Mouse (Mus musculus) lung, postnatal 36 days (tissue): Measurements from ENCODE around the gene Ltc4s.

Source experiments
- DNase-seq: peaks from one replicate; pipeline ENCODE4 v3.0.0; 2022; ENCODE audit warnings: mixed read lengths

Ltc4s gene

DNA sequence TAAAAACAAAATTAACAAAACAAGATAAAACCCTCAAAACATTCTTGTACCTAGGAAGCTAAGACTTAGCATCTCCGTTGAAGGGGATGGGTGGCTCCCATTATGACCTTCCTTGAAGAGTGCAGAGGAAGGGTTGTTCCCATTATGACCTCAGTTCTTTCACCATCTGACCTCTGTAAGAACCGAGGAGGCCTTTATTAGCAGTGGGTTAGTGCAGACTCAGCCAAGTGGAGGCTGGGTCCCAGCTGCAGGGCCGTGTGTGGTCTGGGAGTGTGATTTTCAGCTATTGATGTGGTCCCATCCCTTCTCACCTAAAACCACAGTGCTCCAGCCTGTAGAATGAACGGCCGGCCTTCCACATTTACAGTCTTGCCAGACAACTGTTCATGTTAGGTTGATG lies 6.9 kb upstream of the Ltc4s start:
- peak; percentile 52 for DNase-seq

DNA sequence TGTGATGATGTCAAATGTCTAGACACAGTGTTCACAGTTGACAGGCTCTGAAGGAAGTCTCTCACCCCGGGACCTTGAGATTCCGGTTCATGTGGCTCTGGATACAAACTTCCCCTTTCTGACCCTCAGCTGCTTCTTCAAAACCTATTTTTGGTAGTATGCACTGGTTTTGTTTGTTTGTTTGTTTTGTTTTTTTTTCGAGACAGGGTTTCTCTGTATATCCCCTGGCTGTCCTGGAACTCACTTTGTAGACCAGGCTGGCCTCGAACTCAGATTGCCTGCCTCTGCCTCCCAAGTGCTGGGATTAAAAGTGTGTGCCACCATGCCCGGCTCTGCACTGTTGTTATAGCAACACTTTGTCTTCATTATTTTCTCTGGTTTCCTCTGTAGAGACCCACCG lies 5.5 kb upstream of the Ltc4s start:
- no peak for DNase-seq

GRCm38 (mm10) chr11:50240235-50240911 lies 2.0 kb upstream of the Ltc4s start:
- no peak for DNase-seq

- DNase-seq = no peak
Observed at GRCm38 (mm10) chr11:50238821-50239791, 690 bp upstream of the Ltc4s start.

- no peak for DNase-seq
Observed at GRCm38 (mm10) chr11:50236937-50237835, 1.2 kb downstream of the Ltc4s start.

DNA sequence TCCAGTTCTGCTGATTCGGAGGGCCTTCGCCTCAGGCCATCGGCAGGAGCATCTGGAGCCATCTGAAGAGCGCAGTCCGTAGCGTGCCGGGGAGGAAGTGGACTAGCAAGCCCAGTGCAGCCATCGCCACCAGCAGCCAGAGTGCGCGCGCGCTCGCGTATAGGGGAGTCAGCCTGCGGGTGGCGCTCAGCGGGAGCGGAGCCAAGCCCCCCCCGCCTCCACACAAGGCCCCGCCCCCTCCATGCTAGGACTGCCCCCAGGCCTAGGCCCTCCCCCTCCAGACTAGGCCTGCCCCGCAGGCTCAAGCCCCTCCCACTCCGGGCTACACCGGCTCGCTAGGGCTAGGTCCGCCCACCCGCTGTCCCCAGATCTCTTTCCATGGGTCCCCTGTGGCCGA lies 1.9 kb downstream of the Ltc4s start:
- peak; percentile 92 for DNase-seq

DNA sequence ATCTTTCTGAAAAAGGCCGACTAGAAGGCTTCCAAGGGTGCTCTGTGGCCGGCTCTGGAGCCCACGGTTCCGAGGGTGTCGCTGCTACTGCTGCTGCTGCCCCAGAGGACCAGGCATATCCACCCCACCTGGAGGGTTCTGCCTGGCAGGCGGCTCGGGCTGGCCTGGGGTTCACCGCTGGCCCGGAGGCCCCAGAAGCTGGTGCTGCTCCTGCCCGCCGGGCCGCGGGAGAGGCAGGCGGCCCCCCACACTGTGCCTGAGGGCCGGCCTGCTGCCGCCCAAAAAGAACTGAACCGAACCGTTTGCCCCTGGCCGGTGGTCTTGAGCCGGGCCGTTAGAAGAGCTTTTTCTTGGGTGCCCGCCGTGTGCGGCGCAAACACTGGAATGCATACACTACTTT lies 3.8 kb downstream of the Ltc4s start:
- no peak for DNase-seq

DNA sequence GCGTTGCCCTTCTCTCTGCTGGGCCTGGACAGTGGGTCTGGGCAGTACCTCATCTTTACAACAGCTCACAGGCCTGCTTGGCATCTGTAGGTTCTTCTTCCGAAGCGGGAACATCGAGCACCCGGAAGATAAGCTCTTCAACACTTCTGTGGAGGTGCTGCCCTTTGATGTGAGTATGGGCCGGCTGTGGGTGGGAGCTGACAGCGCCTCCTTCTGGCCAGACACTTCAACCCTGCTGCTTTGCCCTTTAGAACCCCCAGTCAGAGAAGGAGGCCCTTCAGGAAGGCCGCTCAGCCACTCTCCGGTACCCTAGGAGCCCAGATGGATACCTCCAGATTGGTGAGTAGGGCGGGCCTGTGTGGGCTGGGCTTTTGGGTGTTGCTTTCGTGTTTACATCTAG lies 4.4 kb downstream of the Ltc4s start:
- DNase-seq = no peak

- no peak for DNase-seq
Observed at GRCm38 (mm10) chr11:50233022-50233421, 5.4 kb downstream of the Ltc4s start.

DNA sequence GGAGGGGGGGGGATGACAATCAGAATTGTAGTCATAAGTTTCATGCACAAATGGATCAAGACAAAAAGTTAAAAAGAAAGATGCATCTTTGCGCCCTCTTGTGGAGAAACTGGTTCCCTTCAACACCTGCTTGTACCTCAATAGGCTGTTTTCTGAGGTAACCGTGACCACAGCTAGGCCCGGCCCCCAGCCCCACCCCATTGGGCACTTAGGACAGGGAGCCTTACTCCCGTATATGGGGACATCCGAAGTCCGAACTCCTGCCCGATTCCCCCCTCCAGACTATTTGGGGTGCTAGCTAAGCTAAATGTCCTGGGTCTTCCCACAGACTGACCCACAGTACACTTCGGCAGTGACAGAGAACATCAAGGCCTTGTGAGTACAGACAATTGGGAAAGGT lies 7.0 kb downstream of the Ltc4s start:
- DNase-seq = peak; percentile 91

DNA sequence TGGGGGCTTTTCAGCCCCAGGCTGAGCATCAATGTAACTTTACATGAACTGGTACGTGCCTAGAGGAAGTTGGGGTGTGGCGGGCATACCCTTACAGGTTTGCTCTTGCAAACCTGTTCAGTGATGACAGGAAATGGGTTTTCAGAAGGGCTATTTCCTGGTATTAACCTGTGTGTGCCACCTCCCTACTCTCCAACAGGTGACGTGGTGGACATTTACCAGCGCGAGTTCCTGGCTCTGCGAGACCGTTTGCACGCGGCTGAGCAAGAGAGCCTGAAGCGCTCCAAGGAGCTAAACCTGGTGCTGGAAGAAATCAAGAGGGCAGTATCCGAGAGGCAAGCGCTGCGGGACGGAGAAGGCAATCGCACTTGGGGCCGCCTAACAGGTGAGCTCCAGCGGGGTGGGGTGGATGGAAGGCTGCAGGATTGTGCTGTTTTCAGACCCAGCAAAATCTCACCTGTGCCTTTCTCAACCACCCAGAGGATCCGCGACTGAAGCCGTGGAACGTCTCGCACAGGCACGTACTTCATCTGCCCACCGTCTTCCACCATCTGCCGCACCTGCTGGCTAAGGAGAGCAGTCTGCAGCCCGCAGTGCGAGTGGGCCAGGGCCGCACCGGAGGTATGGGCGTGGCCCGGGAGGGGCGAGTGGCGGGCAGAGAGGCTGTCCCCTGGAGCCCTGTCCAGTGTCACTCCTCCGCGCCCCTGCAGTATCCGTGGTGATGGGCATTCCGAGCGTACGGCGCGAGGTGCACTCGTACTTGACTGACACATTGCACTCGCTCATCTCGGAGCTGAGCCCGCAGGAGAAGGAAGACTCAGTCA lies 7.7 kb downstream of the Ltc4s start:
- no peak for DNase-seq

DNA sequence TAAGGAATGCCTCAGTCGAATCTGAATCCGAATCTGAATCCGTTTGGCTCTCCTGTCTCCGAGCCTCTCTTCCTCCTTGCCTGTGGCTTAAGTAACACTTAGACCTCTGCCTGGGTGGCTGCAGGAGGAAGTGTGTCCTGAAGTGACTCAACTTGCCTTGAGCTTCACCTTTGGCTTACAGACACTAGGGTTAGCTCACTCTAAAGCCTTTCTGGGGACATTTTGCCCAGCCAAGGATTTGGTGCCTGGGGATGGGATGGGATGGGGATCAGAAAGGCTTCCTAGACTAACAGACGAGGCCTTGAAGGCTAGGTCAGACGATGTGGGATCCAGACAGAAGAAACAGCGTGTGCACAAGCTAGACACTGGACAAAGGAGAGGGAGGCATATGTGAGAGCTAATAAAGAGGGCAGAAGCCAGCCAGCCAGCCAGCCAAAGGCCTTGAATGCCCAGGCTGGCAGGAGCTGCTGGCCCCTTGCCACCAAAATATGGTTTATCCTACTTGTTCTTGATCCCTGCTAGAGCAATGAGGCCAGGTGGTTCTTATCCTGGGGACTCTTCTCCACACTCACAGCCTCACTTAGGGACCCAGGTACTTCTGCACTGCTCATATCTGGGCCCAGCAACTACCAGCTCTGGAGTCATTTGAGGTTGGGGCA lies 9.0 kb downstream of the Ltc4s start:
- DNase-seq = no peak

DNA sequence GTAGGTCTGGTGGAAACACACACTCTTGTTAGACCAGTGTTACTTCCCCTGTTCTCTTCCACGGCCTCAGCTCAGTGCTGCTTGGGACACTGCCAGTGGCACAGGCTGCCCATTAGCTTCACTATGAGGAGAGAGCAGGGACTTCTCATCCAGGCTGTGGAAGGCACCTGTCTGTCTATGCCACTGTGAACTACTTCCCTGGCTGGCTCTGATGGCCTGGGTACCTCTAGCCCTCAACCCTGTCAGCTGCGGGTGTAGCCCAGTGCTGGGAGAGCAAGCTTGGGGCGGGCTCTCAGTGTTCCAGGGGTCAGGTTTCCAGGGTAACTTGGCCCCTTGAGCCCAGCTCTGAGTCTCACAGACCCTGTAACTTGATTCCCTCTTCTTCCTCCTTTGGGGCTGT lies 9.6 kb downstream of the Ltc4s start:
- no peak for DNase-seq

DNA sequence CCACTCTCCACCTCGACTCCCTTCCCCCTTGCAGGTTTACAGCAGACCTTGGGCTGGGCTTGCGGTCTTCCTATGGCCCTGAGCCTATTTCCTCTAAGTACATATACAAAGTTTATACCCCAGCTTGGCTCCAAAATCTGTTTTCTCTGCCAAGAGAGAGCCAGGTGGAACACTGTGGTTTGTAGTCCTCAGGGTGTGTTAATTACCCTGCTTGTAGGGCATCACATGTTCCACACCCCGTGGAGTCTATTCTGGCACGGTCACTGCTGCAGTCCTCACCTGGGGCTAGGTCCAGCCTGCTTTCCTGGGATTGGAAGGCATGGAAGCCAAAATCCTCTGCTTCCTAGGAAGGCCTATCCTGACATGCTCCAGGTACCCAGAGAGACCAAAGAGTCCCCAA lies 10.7 kb downstream of the Ltc4s start:
- no peak for DNase-seq

GRCm38 (mm10) chr11:50227226-50227625 lies 11.2 kb downstream of the Ltc4s start:
- DNase-seq = no peak

- no peak for DNase-seq
Observed at GRCm38 (mm10) chr11:50226406-50226805, 12.0 kb downstream of the Ltc4s start.

- peak; percentile 63 for DNase-seq
Observed at GRCm38 (mm10) chr11:50225611-50226378, 12.6 kb downstream of the Ltc4s start.

GRCm38 (mm10) chr11:50224671-50225530 lies 13.5 kb downstream of the Ltc4s start:
- peak; percentile 91 for DNase-seq

DNA sequence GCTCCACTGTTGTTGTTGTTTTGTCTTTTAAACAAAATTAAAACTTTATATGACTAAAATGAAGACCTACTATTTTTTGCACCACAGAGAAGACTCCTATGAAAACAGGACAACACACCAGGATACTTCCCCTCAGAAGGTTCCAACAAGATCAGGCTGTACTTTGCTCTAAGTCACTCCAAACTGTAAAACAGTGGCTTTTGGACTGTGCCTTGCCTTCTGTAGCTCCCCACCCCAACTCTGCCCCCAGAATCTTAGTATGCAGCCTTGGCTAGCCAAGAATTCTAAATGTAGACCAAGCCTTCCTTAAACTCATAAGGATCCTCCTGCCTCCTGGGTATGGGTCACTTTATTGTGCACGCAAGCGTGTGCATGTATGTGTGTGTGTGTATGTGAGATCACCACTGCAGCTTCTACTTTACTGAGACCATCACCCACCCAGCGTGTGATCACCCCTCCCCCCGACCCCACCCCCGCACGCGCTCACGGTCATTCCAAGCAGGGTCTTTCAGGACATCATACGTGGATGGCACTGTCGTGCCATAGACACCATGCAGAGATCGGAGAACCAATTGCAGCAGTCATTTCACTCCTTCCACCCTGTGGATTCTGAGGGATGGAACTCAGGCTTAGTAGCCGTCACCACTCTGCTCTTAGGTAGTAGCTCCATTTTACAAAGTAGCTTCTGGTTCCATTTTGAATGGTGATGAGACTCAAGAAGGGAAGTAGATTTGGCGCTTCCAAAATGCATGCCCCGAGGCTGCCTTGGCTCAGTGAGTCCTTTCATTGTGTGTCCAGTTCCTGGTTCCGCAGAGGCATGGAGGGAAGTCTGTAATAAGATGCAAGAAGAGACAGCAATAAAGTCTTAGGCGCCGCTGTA lies 14.4 kb downstream of the Ltc4s start:
- no peak for DNase-seq
